Mouse (Mus musculus) frontal cortex, adult (tissue): Measurements from ENCODE around the gene Mat2a.

Source experiments
- ATAC-seq: cut with Nextera tagmentation; 2 replicates; pipeline ENCODE4 v1.9.2; 2017; ENCODE audit warnings: mild to moderate bottlenecking, moderate library complexity, mixed read lengths; ENCODE audit not compliant: low TSS enrichment

Mat2a gene

GRCm38 (mm10) chr6:72383142-72383820 is 56.1 kb downstream of the Mat2a start:
- no peak for ATAC-seq
